Mouse (Mus musculus): ENCODE data around the gene Mc1r. TPM values are rescaled to one million over a fixed set of nuclear protein-coding genes. Genes with fewer than 3 reads are reported as not detected.

Mc1r gene
- total RNA-seq (2012; rRNA removed) (0.31 and 0.36 TPM in 2 replicates), polyA plus RNA-seq (2012; ENCODE audit: insufficient read depth in 1 of 2, insufficient read length in 2 of 2, low read depth in 1 of 2, low replicate concordance in 2 of 2, missing spikeins in 1 of 2) (under 1 TPM in 1 of 2 experiments, not detected in 1; 0.45 TPM)

DNA sequence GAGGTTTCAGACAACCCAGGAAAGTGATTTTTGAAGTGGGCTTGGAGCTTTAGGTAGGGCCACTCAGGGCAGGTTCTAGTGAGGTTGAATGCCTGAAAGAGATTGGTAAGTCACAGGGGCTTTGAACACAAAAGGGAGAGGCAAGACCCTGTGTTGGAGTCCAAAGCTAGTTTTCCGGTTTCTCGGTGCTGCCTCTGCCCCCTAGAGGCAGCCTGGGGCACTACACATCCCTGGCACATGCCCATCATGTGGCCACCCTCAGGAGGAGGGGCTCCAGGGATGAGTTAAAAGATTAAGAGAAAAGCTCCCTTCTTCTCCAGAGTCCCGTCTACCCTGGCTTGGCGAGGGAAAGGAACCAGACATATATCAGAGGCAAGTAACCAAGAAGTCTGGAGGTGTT, at the start of gene Mc1r:
Mc1r (plus strand) TSS at position 322 of the 400 bp plus-strand sequence.
- Histone ChIP-seq H3K36me3 (ENCODE audit: control insufficient read depth in 1 of 2, insufficient read depth in 2 of 2, low read length in 2 of 2) (peaks cover 0 to 32% of the 10 kb centered on the region in 2 experiments; a peak in 2 of 4 replicates), H3K27me3 (ENCODE audit: control insufficient read depth in 1 of 2, insufficient read depth in 2 of 2, low read length in 2 of 2) (no peaks in the 10 kb centered on the region), H3K4me1 (ENCODE audit: control insufficient read depth in 1 of 2, insufficient read depth in 2 of 2, low read length in 2 of 2) (peaks cover 2 to 43% of the 10 kb centered on the region in 2 experiments), H3K27ac (ENCODE audit: control insufficient read depth, low read depth, low read length) (no peak within 1 kb of the TSS), H3K4me3 (ENCODE audit: control insufficient read depth in 1 of 2, insufficient read depth in 1 of 2, low read depth in 2 of 2, low read length in 2 of 2) (peak within 1 kb of the TSS; percentile 23 to 53; a peak in 1 of 4 replicates), H3K9ac (ENCODE audit: control insufficient read depth, low read depth, low read length, poor library complexity, severe bottlenecking) (peak within 1 kb of the TSS; percentile 46), H3K79me2 (ENCODE audit: control insufficient read depth, insufficient read depth, low read length, poor library complexity) (no peaks in the 10 kb centered on the region), H3K9me3 (replicated peaks; ENCODE audit: insufficient read depth, low read length) (no peaks in the 10 kb centered on the region)
- peak; percentile 84 for DNase-seq (ENCODE audit: low read depth, low spot score)
- no peak for TF ChIP-seq CHD2 (IDR thresholded peaks at IDR 0.05; ENCODE audit: low read length)
- TF ChIP-seq UBTF (IDR thresholded peaks at IDR 0.05; ENCODE audit: borderline replicate concordance, insufficient read depth, low read depth, low read length): no peak
- peak; percentile 85 for TF ChIP-seq MYC (IDR thresholded peaks at IDR 0.05; ENCODE audit: low read depth, low read length)
- peak; percentile 79 to 92 (median 90) for TF ChIP-seq CTCF (IDR thresholded peaks at IDR 0.05 in 2 of 3, conservative IDR thresholded peaks at IDR 0.05 in 1 of 3; ENCODE audit: control insufficient read depth in 1 of 3, insufficient read depth in 1 of 3, low read depth in 2 of 3, low read length in 3 of 3, poor library complexity in 1 of 3, severe bottlenecking in 1 of 3)
- 0 out of 2 replicates have a peak, but pooled peaks have one; percentile 38 for TF ChIP-seq NRF1 (IDR thresholded peaks at IDR 0.05; ENCODE audit: insufficient read depth, low read depth, low read length, poor library complexity, severe bottlenecking)
- no peak; the same call in 1 of the 2 replicates for TF ChIP-seq MXI1 (IDR thresholded peaks at IDR 0.05; ENCODE audit: low read depth, low read length)
- TF ChIP-seq TAL1 (IDR thresholded peaks at IDR 0.05; ENCODE audit: low read length): no peak
- no peak; the same call in none of the 2 replicates for TF ChIP-seq MAX (IDR thresholded peaks at IDR 0.05; ENCODE audit: low read length)
- peak; percentile 85 for TF ChIP-seq USF1 (IDR thresholded peaks at IDR 0.05; ENCODE audit: low read depth, low read length)
- 0 out of 2 replicates have a peak, but pooled peaks have one; percentile 21 for TF ChIP-seq TBP (IDR thresholded peaks at IDR 0.05; ENCODE audit: low read depth, low read length)
- TF ChIP-seq ZMIZ1 (IDR thresholded peaks at IDR 0.05; ENCODE audit: low read depth, low read length): no peak
- TF ChIP-seq EP300 (IDR thresholded peaks at IDR 0.05; ENCODE audit: low read depth in 1 of 2, low read length in 2 of 2): no peak
- peak; percentile 17; the same call in 1 of the 2 replicates for TF ChIP-seq RAD21 (IDR thresholded peaks at IDR 0.05; ENCODE audit: low read depth, low read length)
- TF ChIP-seq ZNF384 (IDR thresholded peaks at IDR 0.05; ENCODE audit: low read depth, low read length): no peak
- no peak for TF ChIP-seq SIN3A (IDR thresholded peaks at IDR 0.05; ENCODE audit: low read length)
- peak; percentile 72 for TF ChIP-seq ELF1 (IDR thresholded peaks at IDR 0.05; ENCODE audit: low read depth, low read length)
- no peak for TF ChIP-seq RCOR1 (IDR thresholded peaks at IDR 0.05; ENCODE audit: low read depth, low read length)
- no peak for TF ChIP-seq GATA1 (IDR thresholded peaks at IDR 0.05; ENCODE audit: low read depth, low read length)
- no peak for TF ChIP-seq KAT2A (conservative IDR thresholded peaks at IDR 0.05; ENCODE audit: low read depth, low read length)
- no peak for TF ChIP-seq BHLHE40 (IDR thresholded peaks at IDR 0.05; ENCODE audit: borderline replicate concordance, low read depth, low read length)
- no peak for TF ChIP-seq ZKSCAN1 (IDR thresholded peaks at IDR 0.05; ENCODE audit: low read depth, low read length)
- TF ChIP-seq POLR2AphosphoS5 (IDR thresholded peaks at IDR 0.05; ENCODE audit: borderline replicate concordance, low read depth, low read length): no peak
- no peak for TF ChIP-seq USF2 (IDR thresholded peaks at IDR 0.05; ENCODE audit: borderline replicate concordance in 1 of 2, insufficient read depth in 1 of 2, low read depth in 1 of 2, low read length in 2 of 2)
